Mouse (Mus musculus) adrenal gland (tissue): ENCODE measurements around the gene Itga6.

Source experiments
- intact Hi-C: fragments of 180-260 bp; cut with DNase I; formaldehyde crosslinking; loops from one replicate; pipeline ENCODE4 v1.15.1; 2025

The Itga6 gene

GRCm38 (mm10) chr2:71730623-71731612 lies 14.5 kb upstream of the Itga6 start:
- intact Hi-C loops = loop anchor here (5.0 kb wide), 1 partner anchor 56 kb away; no protein-coding TSS in a partner anchor

- intact Hi-C loops = loop anchor here (5.0 kb wide), 1 partner anchor 52 kb away; no protein-coding TSS in a partner anchor
These were observed 10.5 kb upstream of the Itga6 start for GRCm38 (mm10) chr2:71734792-71735392.

GRCm38 (mm10) chr2:71735541-71736159 lies 9.8 kb upstream of the Itga6 start:
- intact Hi-C loops = no loop called here

GRCm38 (mm10) chr2:71736213-71736612 lies 9.2 kb upstream of the Itga6 start:
- intact Hi-C loops = no loop called here

GRCm38 (mm10) chr2:71739173-71739860 lies 6.1 kb upstream of the Itga6 start:
- intact Hi-C loops = no loop called here

GRCm38 (mm10) chr2:71742557-71742956 lies 2.9 kb upstream of the Itga6 start:
- intact Hi-C loops = no loop called here

GRCm38 (mm10) chr2:71743377-71743776 lies 2.0 kb upstream of the Itga6 start:
- intact Hi-C loops = no loop called here

GRCm38 (mm10) chr2:71744320-71744719 lies 1.1 kb upstream of the Itga6 start:
- intact Hi-C loops = no loop called here

GRCm38 (mm10) chr2:71744861-71745507 lies 432 bp upstream of the Itga6 start:
- intact Hi-C loops = no loop called here

- intact Hi-C loops = no loop called here
These were observed 3.0 kb downstream of the Itga6 start for GRCm38 (mm10) chr2:71748451-71748850.

- intact Hi-C loops = no loop called here
These were observed 4.1 kb downstream of the Itga6 start for GRCm38 (mm10) chr2:71749367-71750086.

GRCm38 (mm10) chr2:71750087-71750453 lies 4.7 kb downstream of the Itga6 start:
- intact Hi-C loops = no loop called here

- intact Hi-C loops = no loop called here
These were observed 5.9 kb downstream of the Itga6 start for GRCm38 (mm10) chr2:71751336-71751735.

- intact Hi-C loops = no loop called here
These were observed 6.4 kb downstream of the Itga6 start for GRCm38 (mm10) chr2:71751863-71752262.

GRCm38 (mm10) chr2:71752383-71752782 lies 7.0 kb downstream of the Itga6 start:
- intact Hi-C loops = no loop called here

- intact Hi-C loops = no loop called here
These were observed 7.7 kb downstream of the Itga6 start for GRCm38 (mm10) chr2:71753161-71753560.

- intact Hi-C loops = no loop called here
These were observed 10.3 kb downstream of the Itga6 start for GRCm38 (mm10) chr2:71755748-71756147.

- intact Hi-C loops = no loop called here
These were observed 11.7 kb downstream of the Itga6 start for GRCm38 (mm10) chr2:71757098-71757497.

- intact Hi-C loops = no loop called here
These were observed 13.4 kb downstream of the Itga6 start for GRCm38 (mm10) chr2:71758591-71759531.
